Mouse (Mus musculus): ENCODE measurements around the gene Akr1a1.

- no peak for TF ChIP-seq CTCF (IDR thresholded peaks at IDR 0.05; ENCODE audit: control insufficient read depth, insufficient read depth, insufficient read length)
- TF ChIP-seq USF1 (IDR thresholded peaks at IDR 0.05; ENCODE audit: low read depth): no peak
Observed at GRCm38 (mm10) chr4:116689309-116689876, 37.9 kb upstream of the Akr1a1 start.

All from C2C12 (cell line).